Mouse (Mus musculus) T-cell, adult 66 days (primary cell): Measurements from ENCODE around the gene Pla2g7. TPM values are rescaled to one million over a fixed set of nuclear protein-coding genes. Genes with fewer than 3 reads are reported as not detected.

Experiments used
- total RNA-seq, 2 experiments: library from RNA; stranded (reverse); gene quantifications; 3 replicates in 1 of 2; 4 replicates in 1 of 2; pipeline ENCODE4 v1.2.4; 2023

Gene Pla2g7
- 1 to 10 TPM; 1.1 to 1.2 TPM for total RNA-seq

DNA sequence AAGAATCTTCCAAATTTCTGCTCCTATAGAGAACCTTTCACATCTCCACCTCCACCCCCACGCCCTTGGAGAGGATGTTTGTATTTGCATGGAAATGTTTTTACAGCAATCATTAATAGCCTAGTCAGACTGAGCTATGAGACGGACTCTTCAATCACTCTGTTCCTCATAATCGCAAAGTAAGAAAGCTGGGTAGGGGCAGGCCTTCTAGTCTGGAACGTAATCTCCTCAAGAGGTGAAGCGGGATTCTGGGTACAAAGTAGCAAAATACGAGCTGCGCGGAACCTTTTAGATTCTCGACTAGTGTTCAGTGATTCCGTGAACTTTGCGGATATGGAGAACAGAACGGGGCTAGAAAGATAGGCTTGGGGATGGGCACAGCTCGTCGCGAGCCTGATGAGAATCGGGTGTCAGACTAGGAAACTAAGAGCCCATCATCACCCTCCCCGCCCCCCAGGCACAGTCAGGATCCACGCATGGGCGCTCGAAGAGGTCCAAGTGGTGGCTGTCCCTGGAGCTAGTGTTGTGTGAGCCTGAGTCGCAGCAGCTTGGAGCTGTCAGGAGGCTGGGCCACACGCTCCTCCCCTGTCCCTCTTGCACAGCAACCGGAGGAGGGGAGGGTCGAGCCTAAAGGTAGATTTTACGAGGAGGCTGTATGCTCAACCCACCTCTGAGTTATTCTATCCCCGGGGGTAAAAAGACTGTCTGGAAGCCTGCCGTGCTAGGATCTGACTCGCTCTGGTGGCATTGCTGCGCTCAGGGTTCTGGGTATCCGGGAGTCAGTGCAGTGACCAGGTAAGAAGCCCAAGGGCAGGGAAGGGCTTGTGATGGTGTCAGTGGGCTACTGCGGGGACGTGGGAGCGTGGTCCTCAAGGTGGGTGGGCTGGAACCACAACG is at the start of gene Pla2g7:
Gene Pla2g7 (plus strand): TSS at position 107 of the 897 bp plus-strand sequence.

DNA sequence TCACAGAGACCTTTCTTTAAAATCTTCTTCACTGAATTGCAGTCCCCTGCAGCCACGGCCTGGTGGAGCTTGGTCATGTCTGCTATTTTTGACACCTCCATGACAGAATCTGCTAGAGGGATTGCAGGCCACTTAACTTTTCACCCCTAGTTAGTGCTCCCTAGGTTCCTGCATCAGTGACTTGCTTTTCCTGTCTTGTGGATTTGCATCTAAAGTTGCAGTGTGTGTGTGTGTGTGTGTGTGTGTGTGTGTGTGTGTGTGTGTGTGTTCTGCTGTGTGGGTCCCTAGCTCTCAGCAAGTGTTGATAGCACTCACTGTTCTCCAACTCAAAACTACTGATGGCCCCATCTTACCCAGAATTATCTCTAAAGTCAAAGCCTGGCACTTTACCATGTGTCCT is 24.4 kb upstream of the Pla2g7 start, which contains the start of gene Ankrd66:
Gene Ankrd66 (minus strand): TSS at position 101 of the 400 bp plus-strand sequence.

DNA sequence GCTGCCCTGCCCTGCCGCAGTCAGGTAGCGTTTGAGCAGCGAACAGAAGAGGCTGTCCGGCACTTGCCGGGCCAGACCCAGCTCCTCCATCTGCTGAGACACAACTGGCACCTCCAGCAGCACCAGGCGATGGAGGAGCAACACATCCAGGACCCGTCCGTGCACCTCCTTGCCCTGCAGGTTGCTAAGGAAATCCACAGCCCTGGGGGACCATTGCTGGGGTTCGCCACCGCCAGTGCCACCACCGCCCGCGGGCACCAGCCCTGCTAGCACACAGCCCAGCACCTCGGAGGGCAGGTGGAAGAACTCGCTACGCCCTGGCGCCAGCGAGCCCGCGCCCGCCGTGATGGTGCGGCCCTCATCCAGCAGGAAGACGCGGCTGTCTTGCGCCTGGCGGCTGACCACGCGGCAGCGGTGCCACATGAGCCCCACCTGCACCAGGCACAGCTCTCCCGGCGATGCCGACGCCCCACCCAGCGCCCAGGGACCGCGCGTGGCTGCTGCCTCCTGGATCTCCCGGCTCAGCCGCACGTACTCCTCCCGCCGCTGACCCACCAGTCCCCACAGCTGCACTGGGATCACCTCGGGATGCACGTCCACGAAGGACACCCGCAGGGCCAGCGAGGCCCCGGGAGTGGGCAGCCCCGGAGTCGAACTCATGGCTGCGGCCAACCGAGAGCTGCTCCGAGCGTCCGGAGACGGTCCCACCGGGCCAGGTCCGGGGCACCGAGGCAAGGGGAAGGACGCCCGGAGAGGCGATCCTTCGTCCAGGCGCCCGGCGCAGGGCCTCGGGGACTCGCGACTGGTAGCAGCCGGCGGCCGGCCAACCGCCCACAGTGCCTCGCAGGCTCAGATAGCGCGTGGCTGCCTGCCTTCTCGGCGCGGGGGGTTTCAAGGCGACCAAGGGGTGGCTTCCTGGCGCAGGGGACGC is 61.9 kb downstream of the Pla2g7 start, which contains the start of gene Tdrd6:
Gene Tdrd6 (minus strand): TSS at position 804 of the 931 bp plus-strand sequence.

Other genes with a start within 250 kb of the Pla2g7 start
- not detected for gene Adgrf5, start 207.6 kb upstream of the Pla2g7 start, total RNA-seq
- gene Mep1a, start 65.3 kb upstream of the Pla2g7 start, total RNA-seq = not detected
- not detected for gene Ankrd66, start 24.5 kb upstream of the Pla2g7 start, total RNA-seq
- under 1 TPM; 0.09 to 0.12 TPM for gene Tdrd6, start 62.2 kb downstream of the Pla2g7 start, total RNA-seq
- 10 to 100 TPM; 14.5 to 18.2 TPM for gene Slc25a27, start 99.1 kb downstream of the Pla2g7 start, total RNA-seq
- gene Cyp39a1, start 99.3 kb downstream of the Pla2g7 start, total RNA-seq = 1 to 10 TPM; 2.1 to 2.8 TPM
- not detected for gene Rcan2, start 233.3 kb downstream of the Pla2g7 start, total RNA-seq